Mouse (Mus musculus): ENCODE results near the gene Tmc7. TPM values are rescaled to one million over a fixed set of nuclear protein-coding genes. Genes with fewer than 3 reads are reported as not detected.

Gene Tmc7
- polyA plus RNA-seq, 1 experiment from 2014 or later, result 0.33 TPM

DNA sequence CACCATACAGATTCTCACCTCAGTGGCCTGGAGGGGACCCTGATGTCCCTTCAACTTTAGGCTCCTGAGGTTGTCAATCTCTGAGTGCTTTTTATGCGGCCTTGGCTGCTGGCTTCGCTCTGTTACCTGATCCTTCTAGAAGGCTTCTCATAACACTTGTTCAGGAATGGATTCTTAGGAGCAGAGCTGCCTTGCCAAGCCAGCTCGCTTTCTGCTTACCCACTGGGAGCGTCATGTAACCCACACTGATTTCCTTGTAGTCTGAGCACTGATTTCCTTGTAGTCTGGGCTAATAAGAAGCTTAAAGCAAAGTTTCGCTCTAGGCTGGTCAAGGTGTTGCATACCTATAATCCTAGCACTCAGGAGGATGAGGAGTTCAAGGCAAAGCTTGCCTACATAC is 33.6 kb upstream of the Tmc7 start:
- 81% methylated on average over 5 of the region's 5 CpGs for WGBS (ENCODE audit: insufficient replicate concordance)
- TF ChIP-seq CTCF (IDR thresholded peaks at IDR 0.05; ENCODE audit: low read depth), result no peak
- TF ChIP-seq EP300 (IDR thresholded peaks at IDR 0.05; ENCODE audit: low read depth), result no peak
- ATAC-seq (no peak), DNase-seq (no peak)
- Histone ChIP-seq H3K27ac (ENCODE audit: low read depth) (no peak overlapping the region), H3K9ac (replicated peaks) (no peak overlapping the region), H3K4me1 (ENCODE audit: insufficient read depth) (0 out of 2 replicates have a peak, but pooled peaks cover 4% of the 10 kb centered on the region), H3K36me3 (replicated peaks; ENCODE audit: insufficient read depth, low read length) (no peaks in the 10 kb centered on the region), H3K9me3 (ENCODE audit: low read length) (no peaks in the 10 kb centered on the region), H3K4me2 (ENCODE audit: low read depth, low read length) (no peak overlapping the region), H3K27me3 (ENCODE audit: insufficient read depth, low read length) (no peaks in the 10 kb centered on the region), H3K4me3 (ENCODE audit: low read depth, low read length) (no peak overlapping the region)

- Histone ChIP-seq H3K4me2 (ENCODE audit: low read depth, low read length) (no peak overlapping the region), H3K36me3 (replicated peaks; ENCODE audit: insufficient read depth, low read length) (no peaks in the 10 kb centered on the region), H3K9ac (replicated peaks) (no peak overlapping the region), H3K27me3 (ENCODE audit: insufficient read depth, low read length) (no peaks in the 10 kb centered on the region), H3K4me1 (ENCODE audit: insufficient read depth) (0 out of 2 replicates have a peak, but pooled peaks cover 7% of the 10 kb centered on the region), H3K9me3 (ENCODE audit: low read length) (no peaks in the 10 kb centered on the region), H3K4me3 (ENCODE audit: low read depth, low read length) (no peak overlapping the region), H3K27ac (ENCODE audit: low read depth) (no peak overlapping the region)
- ATAC-seq, result no peak
- no peak for DNase-seq
- WGBS (ENCODE audit: insufficient replicate concordance), result 65% methylated on average over 13 of the region's 13 CpGs
- TF ChIP-seq CTCF (IDR thresholded peaks at IDR 0.05; ENCODE audit: low read depth) (no peak), EP300 (IDR thresholded peaks at IDR 0.05; ENCODE audit: low read depth) (no peak)
These were observed 29.5 kb upstream of the Tmc7 start for GRCm38 (mm10) chr7:118614076-118614475.

DNA sequence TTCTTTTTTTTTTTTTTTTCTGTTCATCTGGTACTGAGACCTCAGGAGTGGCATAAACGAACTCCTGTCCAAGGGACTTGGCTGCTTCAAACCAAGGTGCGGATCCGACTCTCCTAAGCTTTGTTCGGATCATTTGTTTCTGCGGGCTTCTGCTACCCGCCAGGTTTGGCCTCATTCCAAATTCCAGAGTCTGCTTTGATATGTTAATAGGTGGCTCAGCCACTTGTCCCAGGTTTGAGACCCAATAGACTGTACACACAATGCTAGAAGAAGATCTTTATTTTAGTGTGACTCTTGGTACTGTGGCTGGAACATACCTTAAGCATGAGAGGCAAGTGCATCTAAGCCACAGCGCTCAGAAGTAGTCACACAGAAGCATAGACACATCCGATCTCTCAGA is 27.4 kb upstream of the Tmc7 start:
- TF ChIP-seq CTCF (IDR thresholded peaks at IDR 0.05; ENCODE audit: low read depth), result no peak
- TF ChIP-seq EP300 (IDR thresholded peaks at IDR 0.05; ENCODE audit: low read depth), result no peak
- DNase-seq, result no peak
- Histone ChIP-seq H3K4me1 (ENCODE audit: insufficient read depth) (0 out of 2 replicates have a peak, but pooled peaks cover 7% of the 10 kb centered on the region), H3K9ac (replicated peaks) (no peak overlapping the region), H3K27ac (ENCODE audit: low read depth) (no peak overlapping the region), H3K27me3 (ENCODE audit: insufficient read depth, low read length) (no peaks in the 10 kb centered on the region), H3K4me3 (ENCODE audit: low read depth, low read length) (no peak overlapping the region), H3K9me3 (ENCODE audit: low read length) (no peaks in the 10 kb centered on the region), H3K4me2 (ENCODE audit: low read depth, low read length) (no peak overlapping the region), H3K36me3 (replicated peaks; ENCODE audit: insufficient read depth, low read length) (no peaks in the 10 kb centered on the region)
- ATAC-seq, result no peak
- WGBS (ENCODE audit: insufficient replicate concordance), result 82% methylated on average over 8 of the region's 8 CpGs

DNA sequence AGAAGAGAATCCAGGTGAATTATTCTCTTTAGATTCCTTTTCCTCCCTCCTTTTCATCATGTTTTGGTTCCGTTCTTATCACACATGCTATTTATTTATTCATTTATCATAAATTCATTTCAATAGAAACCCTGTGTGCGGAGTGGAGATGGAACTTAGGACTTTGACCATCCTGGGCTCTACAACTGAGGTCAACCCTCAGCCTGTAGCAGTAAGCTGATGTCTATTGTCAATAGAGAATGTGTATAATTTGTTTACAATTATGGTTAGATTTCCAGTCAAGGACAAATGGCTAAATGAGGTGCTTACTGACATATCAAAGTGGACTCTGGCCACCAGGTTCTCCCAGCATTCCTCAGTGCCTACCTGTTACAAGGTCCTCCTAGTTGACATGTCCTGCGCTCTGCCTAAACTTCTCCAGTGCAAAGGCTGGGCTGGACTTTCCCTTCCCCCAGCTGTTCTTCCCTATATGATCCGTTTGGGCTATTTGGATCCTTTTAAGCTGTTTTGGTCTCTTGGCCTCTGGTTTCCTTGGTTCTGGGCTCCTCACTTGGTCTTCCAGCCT is 26.7 kb upstream of the Tmc7 start:
- Histone ChIP-seq H3K4me1 (ENCODE audit: insufficient read depth) (0 out of 2 replicates have a peak, but pooled peaks cover 7% of the 10 kb centered on the region), H3K4me3 (ENCODE audit: low read depth, low read length) (no peak overlapping the region), H3K9me3 (ENCODE audit: low read length) (no peaks in the 10 kb centered on the region), H3K36me3 (replicated peaks; ENCODE audit: insufficient read depth, low read length) (no peaks in the 10 kb centered on the region), H3K4me2 (ENCODE audit: low read depth, low read length) (no peak overlapping the region), H3K27me3 (ENCODE audit: insufficient read depth, low read length) (no peaks in the 10 kb centered on the region), H3K9ac (replicated peaks) (no peak overlapping the region), H3K27ac (ENCODE audit: low read depth) (no peak overlapping the region)
- no peak for TF ChIP-seq CTCF (IDR thresholded peaks at IDR 0.05; ENCODE audit: low read depth)
- TF ChIP-seq EP300 (IDR thresholded peaks at IDR 0.05; ENCODE audit: low read depth), result no peak
- ATAC-seq (no peak), DNase-seq (no peak)
- WGBS (ENCODE audit: insufficient replicate concordance), result 61% methylated on average over 4 of the region's 4 CpGs

DNA sequence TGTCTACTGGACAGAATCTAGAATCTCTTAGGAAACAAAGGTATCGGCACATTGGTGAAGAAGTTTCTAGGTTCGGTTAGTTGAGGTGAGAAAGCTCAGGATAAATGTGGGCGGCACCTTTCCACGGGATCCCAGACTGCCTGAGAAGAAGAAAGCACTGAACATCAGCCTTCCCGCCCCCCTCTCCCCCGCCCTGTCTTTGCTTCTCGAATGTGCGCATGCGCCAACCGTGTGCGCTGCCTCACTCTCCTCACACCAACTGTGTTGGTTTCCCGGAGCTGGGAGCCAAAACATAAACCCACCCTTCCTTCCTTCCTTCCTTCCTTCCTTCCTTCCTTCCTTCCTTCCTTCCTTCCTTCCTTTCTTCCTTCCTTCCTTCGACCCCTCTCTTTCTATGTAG is 26.2 kb upstream of the Tmc7 start:
- no peaks in the 10 kb centered on the region for H3K36me3 ChIP-seq (replicated peaks; ENCODE audit: insufficient read depth, low read length)
- H3K4me1 ChIP-seq (ENCODE audit: insufficient read depth), result 0 out of 2 replicates have a peak, but pooled peaks cover 3% of the 10 kb centered on the region
- H3K27ac ChIP-seq (ENCODE audit: low read depth), result no peak overlapping the region
- H3K27me3 ChIP-seq (ENCODE audit: insufficient read depth, low read length), result no peaks in the 10 kb centered on the region
- no peak for ATAC-seq
- WGBS (ENCODE audit: insufficient replicate concordance), result 76% methylated on average over 13 of the region's 13 CpGs
- no peak overlapping the region for H3K9ac ChIP-seq (replicated peaks)
- H3K9me3 ChIP-seq (ENCODE audit: low read length), result no peaks in the 10 kb centered on the region
- no peak overlapping the region for H3K4me2 ChIP-seq (ENCODE audit: low read depth, low read length)
- no peak for TF ChIP-seq EP300 (IDR thresholded peaks at IDR 0.05; ENCODE audit: low read depth)
- TF ChIP-seq CTCF (IDR thresholded peaks at IDR 0.05; ENCODE audit: low read depth), result no peak
- H3K4me3 ChIP-seq (ENCODE audit: low read depth, low read length), result no peak overlapping the region
- no peak for DNase-seq

DNA sequence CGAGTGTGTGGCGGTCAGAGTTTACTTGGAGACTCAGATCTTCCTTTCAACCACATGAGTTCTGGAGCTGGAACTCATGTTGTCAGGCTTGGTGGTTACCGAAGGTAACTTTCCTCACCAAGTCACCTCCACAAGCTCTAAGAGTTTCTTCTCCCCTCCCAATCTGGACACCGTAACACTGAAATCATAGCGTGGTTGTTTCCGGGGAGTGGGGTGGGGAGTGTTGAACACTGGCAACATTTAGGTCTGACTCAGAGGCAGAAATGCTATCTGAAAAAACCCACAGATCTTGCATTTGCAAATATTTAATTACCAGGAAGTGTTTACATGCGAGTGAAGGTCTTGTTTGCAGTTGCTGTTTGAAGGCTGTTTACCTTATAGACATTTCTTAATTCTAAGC is 25.3 kb upstream of the Tmc7 start:
- WGBS (ENCODE audit: insufficient replicate concordance), result 70% methylated on average over 7 of the region's 7 CpGs
- no peaks in the 10 kb centered on the region for H3K9me3 ChIP-seq (ENCODE audit: low read length)
- H3K4me3 ChIP-seq (ENCODE audit: low read depth, low read length), result no peak overlapping the region
- no peak for DNase-seq
- no peak overlapping the region for H3K4me2 ChIP-seq (ENCODE audit: low read depth, low read length)
- H3K27me3 ChIP-seq (ENCODE audit: insufficient read depth, low read length), result no peaks in the 10 kb centered on the region
- H3K36me3 ChIP-seq (replicated peaks; ENCODE audit: insufficient read depth, low read length), result no peaks in the 10 kb centered on the region
- TF ChIP-seq EP300 (IDR thresholded peaks at IDR 0.05; ENCODE audit: low read depth) (no peak), CTCF (IDR thresholded peaks at IDR 0.05; ENCODE audit: low read depth) (no peak)
- peaks cover 3% of the 10 kb centered on the region; the same call in 1 of the 2 replicates for H3K4me1 ChIP-seq (ENCODE audit: insufficient read depth)
- no peak overlapping the region for H3K27ac ChIP-seq (ENCODE audit: low read depth)
- ATAC-seq, result 0 out of 2 replicates have a peak, but pooled peaks have one; percentile 17
- no peak overlapping the region for H3K9ac ChIP-seq (replicated peaks)
